In the genomic region with DNA sequence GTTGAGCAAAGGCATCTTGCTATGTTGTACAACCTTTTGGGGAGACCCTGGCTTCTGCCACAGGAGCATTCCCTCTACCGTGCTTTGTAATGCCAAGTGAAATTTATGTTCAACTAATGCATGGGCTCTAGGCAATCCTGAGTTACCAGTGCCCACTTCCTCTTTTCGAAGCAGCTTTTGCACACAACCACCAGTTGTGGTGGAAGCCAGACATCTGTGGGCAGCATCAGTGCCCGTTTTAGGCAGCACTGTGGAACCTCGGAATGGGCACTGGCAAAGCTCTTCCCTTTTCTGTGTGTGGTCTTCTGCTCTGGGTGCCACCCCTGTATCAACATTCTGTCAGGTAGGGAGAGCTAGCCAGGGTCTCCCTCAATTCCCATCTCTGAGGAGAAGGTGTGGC, we compare ENCODE assay signal across 13 mouse cellular contexts. TPM values are rescaled to one million over a fixed set of nuclear protein-coding genes. Genes with fewer than 3 reads are reported as not detected.
DNase-seq lines count a peak whose midpoint lies in the region; ATAC-seq lines count a peak whose summit lies in the region.
"Had no signal": no experiment of that assay in that cellular context is flagged by ENCODE, and none has a peak within 500 bp of the region (broad histone marks: within the 10 kb centered on the region; RNA-seq: fewer than 3 reads in every experiment).

No protein-coding gene starts in this region.

- peak; percentile 87 for ATAC-seq in megakaryocyte, adult 5-6 weeks (ENCODE audit: poor library complexity, severe bottlenecking)
- ATAC-seq: midbrain, embryonic 13.5 days had no signal

- peak; percentile 66 for DNase-seq in heart, adult 11 months
- DNase-seq in heart, postnatal 36 days, result no peak
- peak; percentile 41 for DNase-seq in lung, postnatal 36 days
- DNase-seq in lung, postnatal 14 days, result no peak
- DNase-seq in adrenal gland, postnatal 36 days, result no peak
- no peak for DNase-seq in kidney, postnatal 25 days
- no peak for DNase-seq in thymus, postnatal 4 days
- DNase-seq: adrenal gland, postnatal 25 days; cerebellum, adult 8-10 months; heart, postnatal 14 days; kidney, postnatal 10 days had no signal

- intact Hi-C loops in heart, postnatal 36 days (cut with DNase I), result loop anchor here (5.0 to 10.0 kb wide), 2 partner anchors 316 to 1213 kb away; no protein-coding TSS in a partner anchor

RNA-seq across cellular contexts. Expression of a gene that starts 36.2 kb away (rescaled TPM):
- total RNA-seq in heart, postnatal 36 days (2021), result 1 to 10 TPM; 3.3 to 4.9 TPM
- total RNA-seq in megakaryocyte, adult 5-6 weeks (2015), result 0.07 TPM in 1 of 2 replicates, not detected in the other
- total RNA-seq in megakaryocyte, adult 5-6 weeks (2017), result 0.07 TPM in 1 of 2 replicates, not detected in the other
- 10 to 100 TPM in 1 of 2 experiments, 1 to 10 TPM in 1; 9.5 to 29.2 TPM for total RNA-seq in adrenal gland, postnatal 36 days (2021)

Comparison
In these comparisons a context has a peak if more than half of its experiments do, and no peak if none do; other contexts are left out.
1. DNase-seq: peak in heart, adult 11 months (single experiment) and lung, postnatal 36 days (single experiment); none in heart, postnatal 36 days (0 of 2), lung, postnatal 14 days (single experiment), adrenal gland, postnatal 36 days (0 of 2), kidney, postnatal 25 days (0 of 2) and thymus, postnatal 4 days (single experiment).
2. RNA of a gene that starts 36.2 kb away (total RNA-seq): 9.5 to 29.2 TPM in adrenal gland, postnatal 36 days and 3.3 to 4.9 TPM in heart, postnatal 36 days; 0.07 TPM in megakaryocyte, adult 5-6 weeks; every median in the first group is over 4 times any median in the second.